Mouse (Mus musculus): ENCODE data around the gene Chchd6. TPM values are rescaled to one million over a fixed set of nuclear protein-coding genes. Genes with fewer than 3 reads are reported as not detected.
A peak's percentile ranks its signal among the peaks of the same experiment; 100 is the strongest.

Chchd6 gene
- total and polyA plus RNA-seq, 2 experiments from 2014 or later = 182 to 192 TPM

DNA sequence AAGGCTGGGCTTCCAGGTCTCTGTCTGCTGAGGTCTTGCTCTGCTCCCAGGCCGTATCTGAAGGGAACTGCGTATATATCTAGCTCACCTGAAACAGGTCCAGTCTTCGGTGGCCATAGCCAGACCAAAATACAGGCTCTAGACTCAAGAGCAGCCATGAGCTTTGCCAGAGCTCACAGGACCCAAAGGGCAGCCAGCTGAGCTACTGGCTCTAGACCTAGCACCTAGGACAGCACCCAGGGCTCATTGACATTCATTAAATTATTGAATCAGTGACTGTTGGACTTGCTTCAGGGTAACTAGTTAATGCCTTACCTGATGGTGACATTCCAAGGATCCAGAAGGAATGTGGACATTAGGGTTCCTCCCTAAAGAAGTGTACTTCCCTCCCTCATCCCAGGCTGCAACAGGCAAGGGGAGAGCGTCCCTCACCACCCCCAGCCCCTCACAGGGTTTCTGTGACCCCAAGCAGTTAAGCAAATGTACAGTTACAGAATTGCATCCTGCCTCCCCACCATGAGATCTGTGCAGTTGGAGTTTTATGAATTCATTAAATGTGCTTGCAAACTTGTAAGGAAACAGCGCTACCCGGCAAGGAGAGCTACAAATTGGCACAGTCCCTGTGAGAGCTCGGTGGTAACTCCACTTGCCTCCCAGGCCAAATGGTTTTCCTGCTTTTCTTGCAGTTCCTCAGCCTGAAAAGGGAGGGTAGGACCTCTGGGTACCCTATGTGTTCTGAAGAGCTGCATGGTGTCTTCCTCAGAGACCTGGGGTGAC is 19.3 kb upstream of the Chchd6 start:
- Histone ChIP-seq H3K36me3 (ENCODE audit: insufficient read depth, low read length) (no peaks in the 10 kb centered on the region), H3K27ac (ENCODE audit: low read depth, low read length) (peak overlapping the region; percentile 67; the same call in 1 of the 2 replicates), H3K4me3 (ENCODE audit: low read depth, low read length) (no peak overlapping the region), H3K4me2 (ENCODE audit: low read depth, low read length, poor library complexity, severe bottlenecking) (no peak overlapping the region), H3K9ac (replicated peaks; ENCODE audit: low read length, poor library complexity, severe bottlenecking) (no peak overlapping the region), H3K9me3 (ENCODE audit: low read length) (no peaks in the 10 kb centered on the region), H3K4me1 (ENCODE audit: insufficient read depth, low read length) (peaks cover 13% of the 10 kb centered on the region), H3K27me3 (ENCODE audit: insufficient read depth, low read length) (no peaks in the 10 kb centered on the region)
- 62% methylated on average over 7 of the region's 7 CpGs for WGBS
- TF ChIP-seq CTCF (IDR thresholded peaks at IDR 0.05) = no peak
- ATAC-seq (ENCODE audit: low FRiP score) = no peak
- DNase-seq (ENCODE audit: low spot score) = no peak

DNA sequence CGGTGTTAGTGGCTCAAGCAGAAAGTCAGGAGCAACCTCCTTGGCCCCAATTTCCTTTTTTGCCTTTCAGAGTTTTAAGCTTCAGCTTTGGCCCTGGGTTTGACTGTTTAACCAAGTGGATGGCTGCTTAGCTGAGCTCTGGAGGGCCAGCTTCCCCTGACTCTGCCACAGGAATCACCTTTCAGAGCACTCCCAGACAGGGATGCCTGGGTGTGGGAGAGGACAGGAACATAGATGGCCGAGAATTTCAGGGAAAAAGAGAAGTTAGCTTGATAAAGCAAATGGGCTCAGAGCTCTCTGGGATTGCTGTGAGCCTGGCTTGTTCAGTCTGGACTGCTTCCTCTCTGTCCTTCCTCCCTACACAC is 18.6 kb upstream of the Chchd6 start:
- Histone ChIP-seq H3K4me3 (ENCODE audit: low read depth, low read length) (no peak overlapping the region), H3K9me3 (ENCODE audit: low read length) (no peaks in the 10 kb centered on the region), H3K27me3 (ENCODE audit: insufficient read depth, low read length) (no peaks in the 10 kb centered on the region), H3K4me1 (ENCODE audit: insufficient read depth, low read length) (peaks cover 17% of the 10 kb centered on the region), H3K27ac (ENCODE audit: low read depth, low read length) (peak overlapping the region; percentile 67), H3K4me2 (ENCODE audit: low read depth, low read length, poor library complexity, severe bottlenecking) (no peak overlapping the region), H3K36me3 (ENCODE audit: insufficient read depth, low read length) (no peaks in the 10 kb centered on the region), H3K9ac (replicated peaks; ENCODE audit: low read length, poor library complexity, severe bottlenecking) (0 out of 2 replicates have a peak overlapping the region, but pooled peaks have one; percentile 3)
- DNase-seq (ENCODE audit: low spot score) (no peak), ATAC-seq (ENCODE audit: low FRiP score) (peak; percentile 53; the same call in 1 of the 2 replicates)
- 11% methylated on average over 2 of the region's 2 CpGs for WGBS
- TF ChIP-seq CTCF (IDR thresholded peaks at IDR 0.05) = no peak

DNA sequence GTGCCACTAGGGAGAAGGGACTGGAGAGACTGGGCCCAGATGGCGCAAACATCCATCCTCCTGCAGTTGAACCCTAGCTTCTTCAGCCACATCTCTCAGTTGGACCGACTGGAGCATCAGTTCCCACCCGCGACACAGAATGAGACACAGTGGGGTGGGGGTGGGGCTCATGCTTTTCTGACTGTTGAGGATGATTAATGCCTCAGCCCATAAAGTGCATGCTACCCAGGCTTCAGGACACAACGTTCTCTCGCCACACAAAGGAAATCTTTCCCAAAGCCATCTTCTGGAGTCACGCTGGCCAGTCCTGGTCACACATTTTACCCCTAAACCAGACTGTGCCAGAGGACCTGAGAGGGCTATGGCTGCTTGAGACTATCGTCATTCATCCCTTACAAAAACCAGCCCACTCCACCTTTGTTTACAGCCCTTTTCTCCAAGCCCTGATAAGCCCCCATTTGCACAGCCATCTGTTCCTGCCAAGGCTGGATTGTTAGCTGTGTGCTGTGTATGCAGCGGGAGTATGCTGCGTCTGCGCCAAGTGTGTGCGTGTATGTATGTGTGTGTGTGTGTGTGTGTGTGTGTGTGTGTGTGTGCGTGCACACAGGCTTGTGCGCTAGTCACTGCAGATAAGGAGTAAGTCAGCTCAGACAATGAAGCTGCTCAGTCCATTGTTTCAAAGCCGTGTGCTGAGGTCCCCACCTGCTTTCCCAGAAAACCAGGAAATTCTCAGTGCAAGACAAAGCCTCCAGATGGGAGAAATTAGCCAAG is 18.1 kb upstream of the Chchd6 start:
- peak; percentile 91 for ATAC-seq (ENCODE audit: low FRiP score)
- TF ChIP-seq CTCF (IDR thresholded peaks at IDR 0.05) = no peak
- H3K4me2 ChIP-seq (ENCODE audit: low read depth, low read length, poor library complexity, severe bottlenecking) = no peak overlapping the region

DNA sequence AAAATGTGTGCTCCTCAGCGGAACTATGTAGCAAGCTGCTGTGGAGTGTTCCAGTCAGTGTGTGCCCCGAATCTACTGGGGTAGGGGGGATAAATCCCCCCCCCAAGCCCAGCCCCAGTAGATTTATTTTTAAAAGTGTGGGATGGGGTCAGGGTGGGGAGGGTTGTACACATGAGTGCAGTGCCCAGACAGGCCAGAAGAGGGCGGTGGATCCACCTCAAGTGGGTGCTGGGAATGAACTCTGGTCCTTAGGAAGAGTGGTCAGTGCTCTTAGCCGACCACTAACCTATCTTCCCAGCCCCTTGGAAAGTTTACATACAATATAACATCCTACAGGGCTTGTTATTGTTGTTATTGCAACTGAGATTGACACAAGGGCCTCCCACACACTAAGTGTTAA is 12.5 kb upstream of the Chchd6 start:
- 57% methylated on average over 4 of the region's 4 CpGs for WGBS
- H3K4me3 ChIP-seq (ENCODE audit: low read depth, low read length) = no peak overlapping the region
- TF ChIP-seq CTCF (IDR thresholded peaks at IDR 0.05) = peak; percentile 30; the same call in 1 of the 2 replicates
- no peak overlapping the region for H3K9ac ChIP-seq (replicated peaks; ENCODE audit: low read length, poor library complexity, severe bottlenecking)
- H3K27me3 ChIP-seq (ENCODE audit: insufficient read depth, low read length) = no peaks in the 10 kb centered on the region
- H3K27ac ChIP-seq (ENCODE audit: low read depth, low read length) = no peak overlapping the region
- H3K36me3 ChIP-seq (ENCODE audit: insufficient read depth, low read length) = no peaks in the 10 kb centered on the region
- ATAC-seq (ENCODE audit: low FRiP score) (no peak), DNase-seq (ENCODE audit: low spot score) (no peak)
- H3K4me2 ChIP-seq (ENCODE audit: low read depth, low read length, poor library complexity, severe bottlenecking) = no peak overlapping the region
- H3K4me1 ChIP-seq (ENCODE audit: insufficient read depth, low read length) = peaks cover 5% of the 10 kb centered on the region; the same call in 1 of the 2 replicates
- H3K9me3 ChIP-seq (ENCODE audit: low read length) = no peaks in the 10 kb centered on the region

More for the DNA sequence above, 18.1 kb upstream of the Chchd6 start:
- Histone ChIP-seq H3K9ac (replicated peaks; ENCODE audit: low read length, poor library complexity, severe bottlenecking) (0 out of 2 replicates have a peak overlapping the region, but pooled peaks have one; percentile 3), H3K36me3 (ENCODE audit: insufficient read depth, low read length) (no peaks in the 10 kb centered on the region), H3K4me1 (ENCODE audit: insufficient read depth, low read length) (peaks cover 18% of the 10 kb centered on the region), H3K9me3 (ENCODE audit: low read length) (no peaks in the 10 kb centered on the region), H3K27ac (ENCODE audit: low read depth, low read length) (peak overlapping the region; percentile 67), H3K27me3 (ENCODE audit: insufficient read depth, low read length) (no peaks in the 10 kb centered on the region), H3K4me3 (ENCODE audit: low read depth, low read length) (no peak overlapping the region)
- peak; percentile 87 for DNase-seq (ENCODE audit: low spot score)
- WGBS = 27% methylated on average over 15 of the region's 15 CpGs

DNA sequence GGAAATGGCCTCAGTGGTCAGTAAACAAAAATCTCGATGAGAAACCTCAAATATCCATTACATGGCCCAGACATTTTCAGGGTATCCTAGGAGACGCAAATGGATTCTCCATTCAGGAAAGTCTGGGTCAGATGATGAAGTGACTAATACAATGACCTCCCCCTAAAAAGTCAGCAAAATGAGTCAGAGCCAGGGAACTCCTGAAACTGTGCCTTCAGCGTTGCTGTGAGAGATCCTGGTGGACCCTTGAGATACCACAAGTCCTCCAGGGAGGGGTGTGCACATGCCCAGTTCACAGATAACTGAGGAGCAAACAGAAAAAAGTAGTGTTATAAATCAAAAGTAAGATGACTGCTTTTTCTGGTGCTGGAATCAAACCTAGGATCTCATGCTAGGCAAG is 10.6 kb upstream of the Chchd6 start:
- ATAC-seq (ENCODE audit: low FRiP score) = no peak
- no peaks in the 10 kb centered on the region for H3K36me3 ChIP-seq (ENCODE audit: insufficient read depth, low read length)
- H3K9ac ChIP-seq (replicated peaks; ENCODE audit: low read length, poor library complexity, severe bottlenecking) = no peak overlapping the region
- TF ChIP-seq CTCF (IDR thresholded peaks at IDR 0.05) = no peak
- H3K27ac ChIP-seq (ENCODE audit: low read depth, low read length) = no peak overlapping the region
- DNase-seq (ENCODE audit: low spot score) = no peak
- WGBS = 61% methylated on average over 3 of the region's 3 CpGs
- H3K4me1 ChIP-seq (ENCODE audit: insufficient read depth, low read length) = peaks cover 5% of the 10 kb centered on the region; the same call in 1 of the 2 replicates
- H3K27me3 ChIP-seq (ENCODE audit: insufficient read depth, low read length) = no peaks in the 10 kb centered on the region
- H3K4me2 ChIP-seq (ENCODE audit: low read depth, low read length, poor library complexity, severe bottlenecking) = no peak overlapping the region
- no peaks in the 10 kb centered on the region for H3K9me3 ChIP-seq (ENCODE audit: low read length)
- no peak overlapping the region for H3K4me3 ChIP-seq (ENCODE audit: low read depth, low read length)

DNA sequence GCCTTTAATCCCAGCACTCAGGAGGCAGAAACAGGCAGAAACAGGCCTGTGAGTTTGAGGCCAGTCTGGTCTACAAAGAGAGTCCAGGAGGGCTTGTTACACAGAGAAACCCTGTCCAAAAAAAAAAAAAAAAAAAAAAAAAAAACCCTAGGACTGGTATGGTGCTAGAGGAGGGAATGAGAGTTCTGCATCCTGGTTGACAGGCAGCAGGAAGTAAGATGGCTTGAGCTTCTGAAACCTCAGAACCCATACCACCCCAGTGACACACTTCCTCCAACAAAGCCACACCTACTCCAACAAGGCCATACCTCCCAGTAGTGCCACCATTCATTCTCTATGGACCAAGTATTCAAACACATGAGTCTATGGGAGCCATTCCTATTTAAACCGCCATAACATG is 1.1 kb upstream of the Chchd6 start:
- ATAC-seq (ENCODE audit: low FRiP score) (no peak), DNase-seq (ENCODE audit: low spot score) (no peak)
- no peaks in the 10 kb centered on the region for H3K36me3 ChIP-seq (ENCODE audit: insufficient read depth, low read length)
- H3K27ac ChIP-seq (ENCODE audit: low read depth, low read length) = no peak overlapping the region
- no peaks in the 10 kb centered on the region for H3K9me3 ChIP-seq (ENCODE audit: low read length)
- 100% methylated on average over 1 of the region's 1 CpGs for WGBS
- no peaks in the 10 kb centered on the region for H3K27me3 ChIP-seq (ENCODE audit: insufficient read depth, low read length)
- H3K4me2 ChIP-seq (ENCODE audit: low read depth, low read length, poor library complexity, severe bottlenecking) = no peak overlapping the region
- H3K4me3 ChIP-seq (ENCODE audit: low read depth, low read length) = no peak overlapping the region
- H3K9ac ChIP-seq (replicated peaks; ENCODE audit: low read length, poor library complexity, severe bottlenecking) = no peak overlapping the region
- H3K4me1 ChIP-seq (ENCODE audit: insufficient read depth, low read length) = peaks cover 6% of the 10 kb centered on the region; the same call in 1 of the 2 replicates
- TF ChIP-seq CTCF (IDR thresholded peaks at IDR 0.05) = no peak
